Mouse (Mus musculus) hematopoietic stem cell, adult 5-6 weeks (primary cell): Measurements from ENCODE around the gene Slc22a14. TPM values are rescaled to one million over a fixed set of nuclear protein-coding genes. Genes with fewer than 3 reads are reported as not detected.

Source experiments
- ATAC-seq, 2 experiments: fragments of 125-278 bp in 1 of 2; replicated peaks in 1 of 2; 2 replicates each; pipeline ENCODE4 v1.8.0; 2016 to 2017; ENCODE audit warnings: inconsistent platforms in 2 of 2, mild to moderate bottlenecking in 2 of 2, moderate number of reproducible peaks in 2 of 2, low read depth in 1 of 2, moderate TSS enrichment in 1 of 2; ENCODE audit not compliant: low FRiP score in 2 of 2, poor library complexity in 2 of 2, severe bottlenecking in 2 of 2, insufficient read depth in 1 of 2, low TSS enrichment in 1 of 2
- total RNA-seq: library from RNA; stranded (forward); fragments of 172-1452, 232-1000 nt; gene quantifications from 2 replicates; pipeline ENCODE4 v1.2.3, GENCODE M21; 2017

The Slc22a14 gene
- total RNA-seq, 1 experiment from 2014 or later: not detected

DNA sequence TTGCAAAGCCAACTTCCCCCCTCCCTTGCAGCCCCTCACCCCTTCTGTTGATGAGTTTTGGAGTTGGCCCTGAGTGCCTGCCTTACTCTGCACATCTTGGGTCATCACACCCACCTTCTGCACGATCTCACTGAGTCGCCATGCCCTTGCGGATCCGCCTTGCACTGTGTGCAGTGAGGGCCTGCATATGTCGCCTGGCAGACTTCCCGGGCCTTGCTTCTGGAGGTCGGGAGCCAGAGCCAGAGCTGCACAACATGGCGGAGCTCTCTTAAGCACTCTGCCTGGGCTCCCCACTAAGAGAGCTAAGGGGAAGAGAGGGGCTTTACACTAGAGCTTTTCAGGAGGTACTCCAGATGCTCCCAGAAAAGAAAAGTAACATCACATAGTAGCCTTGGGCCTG is 220.7 kb downstream of the Slc22a14 start:
- no peak for ATAC-seq

- ATAC-seq: no peak
Measured at GRCm38 (mm10) chr9:119143372-119143771, 222.0 kb downstream of the Slc22a14 start.

GRCm38 (mm10) chr9:119142066-119142465 is 223.3 kb downstream of the Slc22a14 start:
- ATAC-seq: no peak

GRCm38 (mm10) chr9:119138836-119139235 is 226.5 kb downstream of the Slc22a14 start:
- ATAC-seq: no peak

DNA sequence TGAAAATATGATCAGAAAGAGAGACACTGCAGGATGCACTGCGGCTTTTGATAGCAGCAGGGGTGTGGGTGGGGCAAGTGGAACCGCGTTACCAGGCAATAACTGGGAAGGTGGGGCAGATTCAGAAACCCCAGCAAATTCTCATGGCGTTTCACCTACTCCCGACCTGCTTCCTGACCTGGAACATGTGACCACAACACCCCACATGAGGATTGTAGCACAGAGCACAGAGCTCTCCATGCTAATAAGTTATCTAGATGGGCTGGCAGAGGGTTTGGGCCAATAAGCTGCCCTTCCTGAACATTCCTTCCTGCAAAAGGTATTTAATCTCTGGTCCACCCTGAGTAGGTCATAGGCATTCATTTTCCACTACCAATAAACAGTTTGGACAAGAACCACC is 234.7 kb downstream of the Slc22a14 start:
- no peak for ATAC-seq

- ATAC-seq: no peak
Measured at GRCm38 (mm10) chr9:119128436-119129181, 236.7 kb downstream of the Slc22a14 start.

DNA sequence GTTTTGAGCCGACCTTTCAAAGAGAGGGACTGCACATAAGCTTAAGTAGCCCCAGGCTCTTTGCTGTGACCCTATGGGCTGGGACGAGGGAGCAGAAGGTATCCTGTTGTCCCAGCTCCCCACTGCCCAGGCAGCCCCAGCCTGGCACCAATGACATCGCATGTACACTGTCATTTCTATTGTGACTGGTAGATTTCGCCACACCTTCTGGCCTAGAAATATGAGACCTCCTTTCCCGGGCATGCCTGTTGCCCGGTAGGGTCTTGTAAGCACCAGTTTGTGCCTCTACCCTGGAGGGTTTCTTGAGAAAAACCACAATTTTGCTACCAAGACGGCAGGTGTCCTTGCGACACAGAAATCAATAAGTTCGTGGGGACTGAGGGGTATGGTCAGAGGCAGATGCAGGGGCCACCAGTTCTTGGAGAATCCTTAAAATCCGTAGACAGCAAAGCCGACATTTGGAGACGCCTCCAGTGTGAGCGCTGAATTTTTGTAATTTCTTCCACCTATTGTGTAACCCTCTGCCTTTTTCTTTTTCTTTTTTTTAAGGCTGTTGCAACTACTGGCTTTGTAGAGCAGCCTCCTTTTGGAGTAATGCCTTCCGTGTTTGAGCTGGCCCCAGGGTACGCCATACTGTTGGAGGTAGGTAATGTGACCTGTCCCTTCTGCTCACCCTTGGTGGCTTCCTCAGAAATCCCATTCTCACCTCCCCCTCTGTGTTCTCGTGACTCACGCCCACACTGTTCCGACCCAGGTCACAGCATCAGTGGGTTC is 242.6 kb downstream of the Slc22a14 start:
- ATAC-seq: no peak; a peak in 1 of 4 replicates

- ATAC-seq: no peak
Measured at GRCm38 (mm10) chr9:119120168-119120560, 245.2 kb downstream of the Slc22a14 start.

Other genes starting within 250 kb of the Slc22a14 start
- not detected in 2 replicates for gene Acaa1b, start 208.5 kb downstream of the Slc22a14 start, total RNA-seq
- not detected in 2 replicates for gene Gm47289, start 206.4 kb downstream of the Slc22a14 start, total RNA-seq
- gene Slc22a13, start 156.5 kb downstream of the Slc22a14 start, total RNA-seq: not detected in 2 replicates
- gene Oxsr1, start 43.1 kb downstream of the Slc22a14 start, total RNA-seq: 36.1 and 48.2 TPM in 2 replicates
- 16.2 and 25.8 TPM in 2 replicates for gene Acaa1a, start 25.9 kb downstream of the Slc22a14 start, total RNA-seq
- gene Myd88, start 24.1 kb downstream of the Slc22a14 start, total RNA-seq: 26.9 and 29.1 TPM in 2 replicates
- 1.8 and 2.3 TPM in 2 replicates for gene Xylb, start 8.2 kb downstream of the Slc22a14 start, total RNA-seq
- 1.2 and 8.4 TPM in 2 replicates for gene Acvr2b, start 36.6 kb upstream of the Slc22a14 start, total RNA-seq
- gene Exog, start 79.4 kb upstream of the Slc22a14 start, total RNA-seq: 3.6 and 5.6 TPM in 2 replicates
- not detected in 2 replicates for gene Scn5a, start 213.5 kb upstream of the Slc22a14 start, total RNA-seq